Mouse (Mus musculus) spleen, postnatal 4 days (tissue): ENCODE measurements around the gene Sap30bp.

Experiments used
- DNase-seq, 2 experiments: peaks; one replicate each; pipeline ENCODE4 v3.0.0; 2022; ENCODE audit warnings: low spot score in 2 of 2

Sap30bp gene

DNA sequence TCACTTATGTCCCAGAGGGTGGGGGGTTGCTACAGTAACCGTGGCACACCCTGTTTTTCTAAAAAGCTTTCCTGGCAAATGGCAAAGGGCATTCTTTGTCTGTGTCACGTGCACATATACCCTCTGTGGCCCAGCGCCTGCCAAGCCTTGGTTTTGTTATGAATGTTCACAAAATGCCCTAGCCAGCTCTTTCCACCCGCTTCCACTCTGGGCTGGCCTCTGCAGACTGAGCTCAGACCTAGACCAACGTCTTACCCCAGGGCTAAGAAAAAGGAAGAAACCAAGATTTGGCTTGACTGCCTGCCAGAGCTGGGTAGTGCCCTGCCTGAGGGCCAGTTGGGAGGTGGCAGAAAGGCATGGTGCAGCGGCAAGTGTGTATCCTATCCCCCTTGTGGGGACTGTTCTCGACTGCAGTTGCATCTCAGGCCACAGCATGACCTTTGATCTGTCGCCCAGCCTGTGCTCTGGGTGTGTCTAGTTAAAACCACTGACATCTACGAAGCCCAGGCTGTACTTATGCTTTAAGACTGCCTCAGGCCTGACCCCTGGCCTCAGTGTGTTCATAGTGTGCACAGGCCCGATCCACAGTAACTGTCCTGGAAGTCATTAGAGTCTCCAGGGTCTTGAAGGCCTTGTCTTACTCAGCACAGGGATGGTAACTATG is 22.2 kb downstream of the Sap30bp start:
- no peak for DNase-seq

GRCm38 (mm10) chr11:115956453-115956852 is 23.4 kb downstream of the Sap30bp start:
- no peak for DNase-seq

GRCm38 (mm10) chr11:115957971-115958370 is 24.9 kb downstream of the Sap30bp start:
- no peak for DNase-seq

- DNase-seq: no peak
Measured at GRCm38 (mm10) chr11:115959018-115959417, 25.9 kb downstream of the Sap30bp start.

DNA sequence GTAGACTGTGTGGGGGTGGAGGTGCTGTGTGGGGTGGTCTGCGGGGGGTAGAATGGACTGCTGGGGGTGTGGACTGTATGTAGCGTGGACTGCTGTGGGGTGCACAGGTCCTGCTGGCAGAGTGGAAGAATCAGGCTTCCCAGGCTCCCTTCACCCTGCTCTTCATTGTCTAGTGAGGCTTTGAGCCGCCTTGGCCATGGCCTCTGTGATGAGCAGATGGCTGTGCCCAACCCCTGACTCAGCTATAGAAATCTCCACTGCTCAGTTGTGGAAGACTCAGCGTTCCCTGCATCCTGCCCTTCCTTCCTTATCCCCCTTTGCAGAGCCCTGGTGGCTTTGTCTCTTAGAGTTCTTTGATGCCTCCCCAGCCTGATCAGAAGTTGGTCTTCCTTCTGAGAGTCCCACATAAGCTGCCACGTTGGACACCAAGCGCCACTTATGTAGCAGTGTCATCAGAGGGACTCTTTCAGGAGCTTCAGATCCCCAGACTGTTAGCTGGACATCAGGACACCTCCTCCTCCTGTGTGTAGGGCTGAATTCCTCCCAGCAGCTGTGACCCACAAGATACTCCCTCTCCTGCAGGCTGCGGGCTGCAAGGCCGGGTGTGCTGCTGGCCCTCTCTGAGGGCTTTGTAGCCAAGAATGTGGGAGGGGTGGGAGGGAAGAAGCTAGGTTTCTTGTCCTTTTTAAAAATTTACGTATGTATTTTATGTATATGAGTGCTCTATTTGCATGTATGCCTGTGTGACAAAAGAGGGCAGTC is 29.8 kb downstream of the Sap30bp start:
- no peak for DNase-seq

DNA sequence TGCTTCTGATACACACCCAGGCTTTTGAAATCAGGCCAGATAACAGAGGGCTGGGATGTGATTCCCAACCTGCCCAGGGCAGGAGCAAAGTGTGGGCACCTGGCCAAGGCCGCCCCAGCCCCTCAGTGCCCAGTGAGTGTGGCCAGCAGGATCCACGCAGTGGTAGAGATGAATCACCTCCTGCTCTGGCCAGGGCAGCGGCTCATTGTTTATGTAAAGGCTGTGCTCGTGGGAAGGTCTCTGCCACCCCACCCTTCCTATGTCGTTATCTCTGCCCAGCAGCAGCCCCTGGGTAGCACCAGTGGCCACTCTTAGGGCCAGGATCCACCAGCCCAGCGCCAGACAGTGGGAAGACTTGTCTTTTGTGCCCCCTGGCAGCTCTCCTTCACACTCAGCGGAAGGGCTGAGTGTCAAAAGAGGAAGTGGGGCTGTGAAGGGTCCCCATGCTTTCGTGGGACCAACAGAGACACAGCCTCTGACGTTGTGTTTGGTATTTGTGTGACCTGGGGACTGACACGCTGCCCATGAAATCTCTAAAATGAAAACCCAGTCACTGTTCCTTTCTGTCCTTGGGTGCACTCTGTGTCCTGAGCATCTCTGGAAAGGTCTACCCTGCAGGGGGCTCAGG is 32.0 kb downstream of the Sap30bp start:
- DNase-seq: peak in 1 of 2 experiments; percentile 23

DNA sequence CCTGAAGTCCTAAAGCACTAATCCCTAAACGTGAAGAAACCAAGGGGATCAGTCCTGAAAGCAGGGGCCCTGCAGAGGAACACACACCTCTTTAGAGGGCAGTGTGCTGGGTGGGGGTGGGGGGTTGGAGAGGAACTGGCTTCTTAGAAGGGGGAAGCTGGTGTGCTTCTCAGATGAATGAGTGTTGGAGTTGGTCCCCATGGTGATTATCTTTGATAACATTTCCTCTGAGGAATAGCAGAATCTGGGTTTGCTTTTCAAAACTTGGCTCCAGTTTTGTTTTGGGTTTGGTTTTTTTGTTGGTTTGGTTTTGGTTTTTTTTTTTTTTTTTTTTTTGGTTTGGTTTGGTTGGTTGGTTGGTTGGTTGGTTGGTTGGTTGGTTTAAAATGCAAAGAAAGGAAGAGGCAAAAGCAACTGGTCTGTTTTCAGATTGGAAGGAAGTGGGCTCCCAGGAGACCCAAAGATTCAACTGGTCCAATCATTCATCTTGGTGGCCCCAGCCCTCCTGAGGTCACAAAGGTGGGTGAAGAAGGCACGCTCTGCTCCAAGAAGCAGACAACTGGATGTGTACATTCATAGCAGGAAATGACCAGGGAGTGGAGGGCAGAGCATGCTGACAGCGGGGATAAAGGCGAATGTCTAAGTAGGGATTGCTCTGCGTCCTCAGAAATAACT is 35.8 kb downstream of the Sap30bp start:
- no peak for DNase-seq

DNA sequence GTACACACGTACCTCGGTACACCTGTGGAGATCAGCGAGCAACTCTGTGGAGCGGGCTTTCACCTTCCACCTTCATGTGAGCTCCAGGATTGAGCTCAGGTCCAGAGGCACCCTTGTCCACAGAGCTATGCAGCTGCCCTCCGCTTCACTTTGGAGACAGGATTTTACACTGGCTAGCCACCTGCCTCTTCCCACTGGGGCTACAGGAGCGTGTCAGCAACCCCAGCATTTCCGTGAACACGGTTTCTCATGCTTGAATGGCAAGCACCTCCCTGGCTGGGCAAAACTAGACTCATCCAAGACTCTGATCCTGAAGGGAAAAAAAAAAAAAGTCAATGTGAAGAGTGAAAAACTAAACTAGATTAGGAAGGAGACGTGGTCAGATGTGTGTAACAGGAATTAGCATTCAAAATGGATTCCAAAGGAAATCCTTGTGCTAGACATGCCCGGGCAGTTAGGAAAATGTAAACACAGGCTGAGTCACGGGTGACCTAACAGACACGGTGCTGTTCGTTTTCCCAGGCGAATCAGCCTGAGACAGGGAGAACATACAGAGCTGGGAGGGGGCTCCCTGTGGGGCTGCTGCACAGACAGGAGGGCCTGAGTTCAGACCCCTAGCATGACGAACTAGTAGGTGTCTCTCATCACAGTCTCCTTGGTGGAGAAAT is 37.1 kb downstream of the Sap30bp start:
- no peak for DNase-seq

DNA sequence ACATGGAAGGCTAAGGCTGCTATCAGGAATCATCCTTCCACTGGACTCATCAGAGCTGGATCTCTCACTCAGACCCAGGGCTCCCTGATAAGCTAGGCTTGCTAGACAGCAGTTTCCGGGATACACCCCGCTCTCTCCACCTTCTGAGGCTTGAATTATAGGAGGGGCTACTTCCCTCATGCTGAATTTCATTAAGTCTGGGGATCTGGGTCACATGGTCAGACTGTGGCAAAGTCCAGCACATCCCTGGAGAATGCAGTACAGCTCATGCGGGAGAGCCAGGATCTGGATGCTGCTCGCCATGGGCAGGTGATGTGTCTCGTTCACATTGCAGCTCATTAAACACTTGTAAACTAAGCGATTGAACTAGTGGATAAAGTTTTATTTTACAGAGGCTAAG is 37.9 kb downstream of the Sap30bp start:
- DNase-seq: no peak

DNA sequence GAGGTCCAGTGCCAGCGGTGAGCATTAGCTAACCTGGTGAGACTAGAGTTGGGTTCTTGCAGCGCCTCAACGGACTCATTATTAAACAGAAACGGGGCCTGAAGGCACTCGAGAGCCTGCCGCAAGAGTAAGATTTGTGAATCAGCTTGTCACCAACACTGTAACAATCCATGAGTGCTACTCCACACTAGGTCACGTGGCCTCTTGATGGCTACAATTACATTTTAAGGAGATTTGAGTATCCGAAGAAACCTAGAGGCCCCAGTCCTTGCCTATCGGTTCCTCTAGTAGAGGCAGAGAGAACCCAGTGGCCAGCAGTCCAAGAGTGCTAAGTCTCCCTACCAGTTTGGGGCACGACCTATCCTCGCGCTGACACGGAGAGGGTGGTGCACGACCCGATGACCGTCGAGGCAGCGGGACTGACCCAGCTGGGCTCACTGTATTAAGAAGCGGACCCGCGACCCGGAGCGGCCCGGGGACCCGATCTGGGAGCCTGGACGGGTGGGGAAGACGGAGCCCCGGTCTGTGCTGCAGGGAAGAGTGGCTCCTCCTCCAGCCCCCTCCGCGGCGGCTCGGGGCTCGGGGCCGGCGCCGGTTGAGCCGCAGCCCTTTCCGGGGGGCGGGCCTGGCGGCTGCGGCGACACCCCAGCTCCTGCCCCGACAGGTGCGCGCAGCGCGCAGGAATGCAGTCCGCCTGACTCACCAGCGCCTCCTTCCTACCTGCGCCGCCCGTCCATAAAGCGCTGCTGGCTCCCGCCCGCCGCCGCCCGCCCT is 41.4 kb downstream of the Sap30bp start, which contains the start of gene Itgb4:
Gene Itgb4, plus strand, starts transcription at position 401 of the 774 bp plus-strand sequence.
- DNase-seq: peak; percentile 30 to 72

DNA sequence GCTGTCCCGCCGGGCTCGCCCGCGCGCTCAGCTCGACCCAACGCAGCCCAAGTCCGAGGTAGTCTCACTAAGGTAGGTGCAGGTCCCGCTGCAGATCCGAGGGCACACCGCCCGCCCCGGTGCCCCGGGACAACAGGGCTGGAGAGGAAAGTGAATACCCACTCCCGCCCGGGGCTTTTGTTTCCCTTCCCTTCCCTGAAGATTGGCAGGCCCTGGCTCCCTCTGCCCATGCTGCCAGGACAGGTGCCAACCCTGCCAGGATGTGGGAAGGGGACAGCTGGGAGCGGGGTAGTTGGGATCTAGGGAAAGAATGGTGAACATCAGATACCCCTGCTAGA is 42.0 kb downstream of the Sap30bp start:
- no peak for DNase-seq

DNA sequence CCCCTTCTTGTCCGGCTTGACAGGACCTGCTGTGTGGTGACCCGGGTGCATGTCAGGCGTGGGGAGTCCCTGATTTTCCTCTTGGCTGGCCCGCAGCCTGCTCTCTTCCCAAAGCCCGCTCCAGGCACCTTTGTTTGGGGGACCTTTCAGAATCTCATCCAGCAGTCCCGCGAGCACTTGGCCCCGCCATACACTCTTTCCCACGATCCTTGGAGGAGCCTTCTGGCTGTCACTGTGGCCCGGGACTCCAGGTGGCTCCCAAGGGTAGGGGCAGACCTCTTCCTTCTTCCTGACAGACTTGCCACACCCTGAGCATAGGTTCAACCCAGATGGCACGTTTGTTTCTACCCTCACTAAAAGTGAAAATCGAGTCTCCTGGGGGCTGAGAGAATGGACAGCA is 42.5 kb downstream of the Sap30bp start:
- no peak for DNase-seq

GRCm38 (mm10) chr11:115982472-115982871 is 49.4 kb downstream of the Sap30bp start:
- no peak for DNase-seq

DNA sequence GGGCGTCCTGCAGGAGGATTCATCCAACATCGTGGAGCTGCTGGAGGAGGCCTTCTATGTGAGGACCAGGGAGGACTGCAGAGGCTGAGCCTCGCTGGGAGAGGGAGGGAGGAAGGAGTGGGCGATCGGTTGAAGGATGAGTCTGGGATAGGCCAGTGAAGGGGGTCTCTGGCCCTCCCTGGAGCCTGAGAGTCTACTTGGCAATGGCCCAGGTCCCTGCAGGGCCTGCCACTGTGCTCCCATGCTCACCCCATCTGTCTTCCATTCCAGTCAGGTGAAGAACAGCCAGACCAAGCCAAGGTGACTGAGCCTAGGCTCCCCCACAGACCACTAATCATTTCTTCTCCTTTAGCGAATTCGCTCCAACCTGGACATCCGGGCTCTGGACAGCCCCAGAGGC is 50.2 kb downstream of the Sap30bp start:
- no peak for DNase-seq

GRCm38 (mm10) chr11:115989686-115990085 is 56.6 kb downstream of the Sap30bp start:
- DNase-seq: no peak

DNA sequence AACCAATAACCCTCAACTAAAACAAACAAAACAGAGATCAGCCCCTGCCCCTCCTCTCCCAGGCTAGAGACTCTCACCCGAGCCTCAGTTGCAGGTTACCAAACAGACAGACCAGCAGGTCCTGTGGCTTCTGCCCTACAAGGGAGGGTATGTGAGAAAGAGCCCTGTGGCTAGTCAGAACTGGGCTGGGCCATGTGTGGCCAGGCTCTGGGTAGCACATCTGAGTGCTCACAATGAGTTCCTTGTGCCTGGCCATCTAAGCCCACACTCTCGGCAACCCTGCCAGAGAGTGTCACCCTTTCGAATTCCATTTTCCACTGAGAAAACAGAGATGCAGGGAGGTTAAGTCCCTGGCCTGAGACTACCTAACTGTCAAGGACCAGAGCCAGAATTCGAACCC is 59.0 kb downstream of the Sap30bp start:
- DNase-seq: no peak

DNA sequence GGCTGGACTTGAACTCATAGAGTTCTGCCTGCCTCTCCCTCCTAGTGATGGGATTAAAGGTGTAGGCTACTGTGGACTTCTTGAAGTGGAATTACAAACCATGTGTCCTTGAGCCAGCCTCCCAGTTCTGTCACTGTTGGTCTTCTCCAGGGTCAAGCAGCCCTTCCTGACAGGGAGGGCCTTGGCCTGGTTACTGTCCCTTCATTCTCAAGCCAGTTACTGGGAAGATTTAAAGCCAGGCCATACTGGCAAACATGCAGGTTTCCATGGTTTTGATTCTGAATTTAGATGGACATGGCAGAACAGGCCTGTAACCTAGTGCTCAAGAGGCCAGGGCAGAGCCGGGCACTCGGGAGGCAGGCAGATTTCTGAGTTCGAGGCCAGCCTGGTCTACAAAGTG is 62.2 kb downstream of the Sap30bp start:
- DNase-seq: no peak

DNA sequence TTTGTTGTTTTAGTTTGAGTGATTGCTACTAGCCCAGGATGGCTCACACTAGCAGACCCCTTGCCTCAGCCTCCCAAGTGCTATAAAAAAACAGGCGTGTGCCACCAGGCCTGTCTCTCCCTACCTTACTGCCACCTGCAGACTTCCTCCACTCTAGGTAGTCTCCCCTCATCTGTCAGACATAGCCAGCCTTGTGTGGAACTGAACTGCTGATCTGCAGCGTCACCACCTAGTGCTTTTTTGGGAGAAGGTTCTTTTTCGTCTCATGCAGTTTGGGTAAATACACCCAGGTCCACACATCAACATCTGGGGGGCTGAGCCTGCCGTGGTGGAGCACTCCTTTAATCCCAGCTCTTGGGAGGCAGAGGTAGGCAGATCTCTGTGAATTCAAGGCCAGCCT is 64.0 kb downstream of the Sap30bp start:
- DNase-seq: no peak

DNA sequence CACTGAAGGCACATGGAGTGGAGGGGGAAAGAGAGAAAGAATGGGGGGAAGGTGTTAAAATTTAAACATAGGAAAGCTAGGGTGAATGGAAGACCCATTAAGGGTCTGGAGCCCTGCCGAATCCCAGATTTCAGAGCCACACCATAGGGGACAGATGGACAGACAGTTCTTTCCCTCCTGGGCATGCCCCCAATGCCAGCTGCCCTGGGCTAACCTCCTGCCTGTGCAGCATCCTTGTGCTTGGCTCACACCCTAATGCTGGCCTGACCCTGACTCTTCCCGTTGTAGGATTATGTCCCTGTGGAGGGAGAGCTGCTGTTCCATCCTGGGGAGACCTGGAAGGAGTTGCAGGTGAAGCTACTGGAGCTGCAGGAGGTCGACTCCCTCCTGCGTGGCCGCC is 64.6 kb downstream of the Sap30bp start:
- no peak for DNase-seq

GRCm38 (mm10) chr11:115999027-115999426 is 65.9 kb downstream of the Sap30bp start:
- no peak for DNase-seq

DNA sequence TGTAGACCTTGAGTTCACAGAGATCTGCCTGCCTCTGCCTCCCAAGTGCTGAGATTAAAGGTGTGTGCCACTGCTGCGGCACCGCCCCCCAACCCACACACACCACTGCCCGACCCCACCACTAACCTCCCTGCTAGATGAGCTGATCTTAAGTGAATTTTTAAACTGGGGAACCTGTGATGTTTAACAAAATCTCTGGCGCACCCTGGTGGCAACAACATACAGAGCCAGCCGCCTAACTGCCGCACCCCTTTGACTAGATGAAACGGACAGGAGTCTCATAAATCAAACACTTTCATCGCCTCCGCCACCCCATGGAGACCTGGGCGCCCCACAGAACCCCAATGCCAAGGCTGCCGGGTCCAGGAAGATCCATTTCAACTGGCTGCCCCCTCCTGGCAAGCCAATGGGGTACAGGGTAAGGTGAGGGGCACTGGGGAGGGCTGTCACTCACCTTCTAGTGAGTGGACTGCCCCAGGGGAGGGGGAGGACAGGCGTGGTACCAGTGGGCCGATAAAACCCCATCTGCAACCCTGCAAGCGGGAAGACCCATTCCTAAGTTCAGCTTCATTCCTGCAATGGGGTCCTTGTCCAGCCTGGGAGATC is 66.6 kb downstream of the Sap30bp start:
- DNase-seq: peak; percentile 73 to 88
